Mouse (Mus musculus) hindbrain, embryonic 16.5 days (tissue): ENCODE results near the gene Lsm7. TPM values are rescaled to one million over a fixed set of nuclear protein-coding genes. Genes with fewer than 3 reads are reported as not detected.

ENCODE experiments used
- ATAC-seq: fragments of 200-750 bp; cut with Nextera tagmentation; 2 replicates; pipeline ENCODE4 v1.8.0; 2017; ENCODE audit warnings: moderate TSS enrichment, moderate library complexity
- H3K27ac ChIP-seq: fragments of 300-500 bp; sonication (generic); 2 replicates; pipeline ENCODE4 v1.5.1; 2014; ENCODE audit warnings: low read depth, mild to moderate bottlenecking, control low read depth, low read length, moderate library complexity
- H3K27me3 ChIP-seq: fragments of 300-500 bp; sonication (generic); replicated peaks from 2 replicates; pipeline ENCODE4 v1.6.1; 2014; ENCODE audit warnings: low read length; ENCODE audit not compliant: control insufficient read depth, insufficient read depth
- H3K36me3 ChIP-seq: fragments of 300-500 bp; sonication (generic); 2 replicates; pipeline ENCODE4 v1.6.1; 2014; ENCODE audit warnings: mild to moderate bottlenecking, low read length, moderate library complexity, mixed read lengths; ENCODE audit not compliant: control insufficient read depth, insufficient read depth
- H3K4me1 ChIP-seq: fragments of 300-500 bp; sonication (generic); 2 replicates; pipeline ENCODE4 v1.6.1; 2014; ENCODE audit warnings: low read depth, low read length; ENCODE audit not compliant: control insufficient read depth, insufficient read depth
- H3K4me2 ChIP-seq: fragments of 300-500 bp; sonication (generic); 2 replicates; pipeline ENCODE4 v1.6.1; 2014; ENCODE audit warnings: mild to moderate bottlenecking, low read length, control low read depth, moderate library complexity
- H3K4me3 ChIP-seq: fragments of 300-500 bp; sonication (generic); 2 replicates; pipeline ENCODE4 v1.5.1; 2014; ENCODE audit warnings: mild to moderate bottlenecking, low read length, control low read depth, moderate library complexity
- H3K9ac ChIP-seq: fragments of 300-500 bp; sonication (generic); 2 replicates; pipeline ENCODE4 v1.6.1; 2014; ENCODE audit warnings: low read depth, mild to moderate bottlenecking, control low read depth, low read length, moderate library complexity
- H3K9me3 ChIP-seq: fragments of 300-500 bp; sonication (generic); 2 replicates; pipeline ENCODE4 v1.6.1; 2014; ENCODE audit warnings: mild to moderate bottlenecking, low read length, moderate library complexity; ENCODE audit not compliant: control insufficient read depth
- WGBS: fragments of 180-500 bp; shearing (Covaris S2); extraction: QIAGEN DNeasy Blood & Tissue Kit; methylation state at CpG from one replicate; pipeline ENCODE4 v1.1.7; 2014; 5-methylcytosine and 5-hydroxymethylcytosine counted together
- polyA plus RNA-seq: library from polyadenylated mRNA; unstranded; fragments of >200 nt; fragmentation: Nextera tagmentation; extraction: Ambion mirVana; gene quantifications from 2 replicates; pipeline ENCODE4 v1.2.1, GENCODE M21; 2015

The Lsm7 gene
- polyA plus RNA-seq, 1 experiment from 2014 or later: 208 TPM

DNA sequence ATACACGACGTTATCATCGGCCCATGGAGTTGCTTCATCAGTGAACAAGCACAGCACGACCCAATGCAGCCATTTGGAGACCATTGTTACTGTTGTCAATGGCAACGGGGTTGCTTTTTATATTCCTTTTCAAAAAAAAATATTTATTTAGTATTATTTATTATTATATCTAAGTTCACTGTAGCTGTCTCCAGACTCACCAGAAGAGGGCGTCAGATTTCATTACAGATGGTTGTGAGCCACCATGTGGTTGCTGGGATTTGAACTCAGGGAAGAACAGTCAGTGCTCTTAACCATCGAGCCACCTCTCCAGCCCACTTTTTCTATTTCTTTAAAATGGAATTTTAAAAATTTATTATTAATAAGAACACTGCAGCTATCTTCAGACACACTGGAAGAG lies 40.2 kb downstream of the Lsm7 start:
- 65% methylated on average over 7 of the region's 7 CpGs for WGBS
- Histone ChIP-seq H3K9ac (no peak overlapping the region), H3K9me3 (no peaks in the 10 kb centered on the region), H3K4me3 (no peak overlapping the region), H3K4me2 (no peak overlapping the region), H3K27ac (no peak overlapping the region), H3K36me3 (no peaks in the 10 kb centered on the region), H3K27me3 (peaks cover 7% of the 10 kb centered on the region), H3K4me1 (no peaks in the 10 kb centered on the region; the same call in 1 of the 2 replicates)
- no peak for ATAC-seq

DNA sequence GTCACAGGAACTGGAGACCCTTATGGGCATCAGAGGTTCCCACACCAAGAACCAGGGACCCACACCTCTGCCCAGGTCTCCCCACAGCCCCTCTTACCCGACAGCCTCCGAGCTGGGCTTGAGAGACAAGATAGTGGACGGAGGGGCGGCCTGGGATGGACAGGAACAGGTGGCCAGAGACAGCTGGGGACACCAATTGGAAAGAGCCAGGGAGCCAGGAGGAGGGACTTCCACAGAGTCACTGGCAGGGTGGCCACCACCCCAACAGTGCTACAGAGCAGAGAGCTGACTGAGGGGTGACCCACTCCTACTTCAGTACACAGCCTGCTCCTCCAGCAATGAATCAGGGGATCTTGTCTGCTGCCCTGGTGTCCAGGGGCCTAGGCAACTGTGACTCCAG lies 41.6 kb downstream of the Lsm7 start, which contains the start of gene Jsrp1:
TSS of gene Jsrp1 (minus strand) at position 133 of the 400 bp plus-strand sequence.
- H3K27me3 ChIP-seq: peaks cover 16% of the 10 kb centered on the region
- no peaks in the 10 kb centered on the region for H3K9me3 ChIP-seq
- no peak within 1 kb of the TSS; the same call in 1 of the 2 replicates for H3K9ac ChIP-seq
- WGBS: 74% methylated on average over 4 of the region's 4 CpGs
- H3K27ac ChIP-seq: no peak within 1 kb of the TSS
- H3K4me3 ChIP-seq: no peak within 1 kb of the TSS
- H3K4me1 ChIP-seq: peaks cover 6% of the 10 kb centered on the region; the same call in 1 of the 2 replicates
- no peaks in the 10 kb centered on the region for H3K36me3 ChIP-seq
- ATAC-seq: no peak
- no peak within 1 kb of the TSS for H3K4me2 ChIP-seq

DNA sequence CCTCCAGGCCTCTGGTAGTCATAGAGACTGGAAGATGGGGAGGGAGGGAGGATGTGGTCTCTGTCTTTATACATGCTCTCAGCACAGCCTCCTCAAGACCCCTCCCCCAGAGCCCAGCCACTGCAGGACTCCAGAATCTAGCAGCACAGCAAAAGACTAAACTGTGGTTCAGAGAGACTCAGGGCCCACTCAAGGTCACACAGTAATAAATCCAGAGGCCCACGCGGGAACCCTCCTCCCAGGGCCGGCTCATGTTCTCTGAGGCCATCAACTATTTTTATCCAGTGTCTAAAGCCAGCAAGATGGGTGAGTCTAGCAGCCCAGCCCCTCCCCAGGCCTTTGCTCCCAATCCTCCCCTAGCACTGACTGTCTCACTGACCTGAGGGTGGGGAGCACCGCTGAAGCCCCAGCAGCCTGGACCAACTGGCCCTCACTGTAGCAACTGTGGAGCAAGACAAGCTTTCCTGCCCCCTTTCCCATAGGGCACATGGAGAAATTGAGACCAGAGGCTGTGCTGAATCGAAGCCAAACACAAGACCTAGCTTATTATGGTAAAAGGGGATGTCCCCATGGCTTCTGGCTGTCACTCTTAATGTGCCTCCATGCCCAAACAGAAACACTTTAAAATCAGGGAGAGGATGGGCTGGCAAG lies 42.5 kb downstream of the Lsm7 start:
- no peak overlapping the region for H3K4me3 ChIP-seq
- peaks cover 7% of the 10 kb centered on the region; the same call in 1 of the 2 replicates for H3K4me1 ChIP-seq
- 63% methylated on average over 5 of the region's 5 CpGs for WGBS
- no peak for ATAC-seq
- no peaks in the 10 kb centered on the region for H3K9me3 ChIP-seq
- H3K36me3 ChIP-seq: no peaks in the 10 kb centered on the region
- no peak overlapping the region for H3K27ac ChIP-seq
- H3K27me3 ChIP-seq: peaks cover 16% of the 10 kb centered on the region
- no peak overlapping the region; the same call in 1 of the 2 replicates for H3K9ac ChIP-seq
- no peak overlapping the region for H3K4me2 ChIP-seq

DNA sequence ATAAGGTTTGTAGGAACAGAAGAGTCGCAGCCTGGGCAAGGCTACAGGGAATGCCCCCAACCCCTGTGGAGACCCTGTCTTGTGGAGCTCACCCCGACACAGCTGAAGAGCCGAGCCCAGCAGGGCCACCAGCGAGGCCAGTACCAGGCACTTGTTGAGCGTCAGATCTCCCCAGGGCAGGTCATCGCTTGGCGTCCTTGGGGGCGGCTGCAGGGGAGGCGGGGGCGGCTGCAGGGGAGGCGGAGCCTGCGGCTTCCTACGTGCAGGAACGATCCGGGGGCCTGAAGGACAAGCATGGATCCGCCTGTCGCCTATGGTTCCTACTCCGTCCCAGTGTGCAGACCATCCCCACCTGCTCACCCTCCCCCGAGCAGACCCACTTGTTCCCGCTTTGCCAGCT lies 44.9 kb downstream of the Lsm7 start:
- H3K4me1 ChIP-seq: peaks cover 22% of the 10 kb centered on the region
- H3K4me3 ChIP-seq: peak overlapping the region; percentile 3; the same call in 1 of the 2 replicates
- H3K27ac ChIP-seq: no peak overlapping the region
- no peaks in the 10 kb centered on the region for H3K9me3 ChIP-seq
- H3K27me3 ChIP-seq: peaks cover 18% of the 10 kb centered on the region
- peak overlapping the region; percentile 21 for H3K4me2 ChIP-seq
- WGBS: 6% methylated on average over 20 of the region's 20 CpGs
- no peak for ATAC-seq
- peaks cover 2% of the 10 kb centered on the region; the same call in 1 of the 2 replicates for H3K36me3 ChIP-seq
- 0 out of 2 replicates have a peak overlapping the region, but pooled peaks have one; percentile 27 for H3K9ac ChIP-seq

DNA sequence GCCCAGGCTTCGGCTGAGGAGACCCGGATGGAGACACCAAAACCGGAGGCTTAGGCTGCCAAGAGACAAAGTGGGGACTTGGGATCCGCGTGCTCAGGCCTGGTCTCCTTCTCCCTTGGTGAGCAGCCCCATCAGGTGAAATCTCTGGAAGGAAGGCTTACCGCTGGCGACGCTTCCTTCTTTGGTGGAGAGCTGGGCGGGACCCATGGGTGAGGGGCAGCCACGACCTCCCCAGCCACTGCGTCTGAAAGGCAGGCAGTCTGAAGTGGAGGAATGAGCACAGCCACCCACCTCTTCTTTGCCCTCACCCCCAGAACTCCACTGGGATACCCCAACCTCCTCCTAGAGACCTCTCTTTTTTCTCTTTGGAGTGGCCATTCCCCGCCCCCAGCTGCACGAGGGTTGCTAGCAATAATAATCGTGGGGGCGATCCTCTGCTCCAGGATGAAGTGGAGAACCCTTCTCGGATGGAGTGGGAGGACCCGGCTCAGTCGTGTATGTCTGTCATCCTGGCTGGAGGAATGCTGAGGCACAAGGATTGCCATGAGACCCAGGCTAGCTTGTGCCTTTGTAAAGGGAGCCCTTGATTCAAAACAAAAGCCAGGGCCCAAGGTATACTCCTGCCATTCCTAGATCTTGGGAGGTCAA lies 45.9 kb downstream of the Lsm7 start:
- peaks cover 12% of the 10 kb centered on the region for H3K36me3 ChIP-seq
- H3K4me3 ChIP-seq: peak overlapping the region; percentile 17; the same call in 1 of the 2 replicates
- no peaks in the 10 kb centered on the region for H3K9me3 ChIP-seq
- H3K27me3 ChIP-seq: peaks cover 19% of the 10 kb centered on the region
- ATAC-seq: no peak
- H3K4me2 ChIP-seq: peak overlapping the region; percentile 43
- peak overlapping the region; percentile 43 for H3K9ac ChIP-seq
- H3K4me1 ChIP-seq: peaks cover 22% of the 10 kb centered on the region
- no peak overlapping the region for H3K27ac ChIP-seq
- 8% methylated on average over 16 of the region's 18 CpGs for WGBS

DNA sequence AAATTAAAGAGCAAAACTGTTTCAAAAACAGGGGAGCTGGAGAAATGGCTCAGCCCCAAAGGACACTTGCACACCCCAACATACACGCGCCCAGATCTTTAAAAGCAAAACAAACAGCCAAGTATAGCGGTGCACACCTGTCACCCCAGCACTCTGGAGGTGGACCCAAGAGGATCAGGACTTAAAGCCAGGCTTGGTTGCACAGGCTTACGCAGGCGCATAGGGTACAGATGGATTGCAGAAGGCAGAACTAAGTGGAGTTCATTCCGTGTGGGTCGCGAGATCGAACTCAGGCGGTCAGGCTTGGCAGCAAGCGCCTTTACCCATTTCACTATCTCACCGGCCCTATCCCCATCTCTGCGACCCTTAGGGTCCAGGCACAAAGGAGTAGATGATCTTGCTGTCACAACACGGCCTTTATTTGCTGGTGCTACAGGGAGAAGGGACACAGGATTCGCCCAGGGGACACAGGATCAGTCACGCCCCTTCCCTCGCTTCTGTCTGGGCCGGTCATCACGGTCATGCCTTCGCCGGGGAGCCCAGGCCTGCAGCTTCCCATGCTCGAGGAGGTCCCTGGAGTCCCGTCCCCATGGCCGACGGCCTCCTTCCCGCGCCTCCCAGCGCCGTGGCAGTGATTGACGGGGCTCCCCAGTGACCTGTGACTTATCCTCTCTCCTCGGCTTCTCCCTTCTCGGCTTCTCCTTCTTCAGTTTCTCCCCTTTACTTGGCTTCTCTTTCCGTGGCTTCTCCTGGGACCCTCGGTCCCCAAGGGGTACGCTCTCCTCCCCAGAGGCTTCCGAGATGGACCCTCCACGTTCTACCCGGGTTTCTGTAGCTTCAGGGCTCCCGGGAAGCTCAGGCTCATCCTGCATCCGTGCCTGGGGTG lies 46.7 kb downstream of the Lsm7 start:
- no peak overlapping the region for H3K27ac ChIP-seq
- WGBS: 15% methylated on average over 40 of the region's 40 CpGs
- H3K4me2 ChIP-seq: peak overlapping the region; percentile 43
- peaks cover 19% of the 10 kb centered on the region for H3K36me3 ChIP-seq
- peak overlapping the region; percentile 43 for H3K9ac ChIP-seq
- H3K27me3 ChIP-seq: peaks cover 19% of the 10 kb centered on the region
- H3K9me3 ChIP-seq: no peaks in the 10 kb centered on the region
- H3K4me1 ChIP-seq: peaks cover 22% of the 10 kb centered on the region
- H3K4me3 ChIP-seq: peak overlapping the region; percentile 17; the same call in 1 of the 2 replicates
- no peak for ATAC-seq

DNA sequence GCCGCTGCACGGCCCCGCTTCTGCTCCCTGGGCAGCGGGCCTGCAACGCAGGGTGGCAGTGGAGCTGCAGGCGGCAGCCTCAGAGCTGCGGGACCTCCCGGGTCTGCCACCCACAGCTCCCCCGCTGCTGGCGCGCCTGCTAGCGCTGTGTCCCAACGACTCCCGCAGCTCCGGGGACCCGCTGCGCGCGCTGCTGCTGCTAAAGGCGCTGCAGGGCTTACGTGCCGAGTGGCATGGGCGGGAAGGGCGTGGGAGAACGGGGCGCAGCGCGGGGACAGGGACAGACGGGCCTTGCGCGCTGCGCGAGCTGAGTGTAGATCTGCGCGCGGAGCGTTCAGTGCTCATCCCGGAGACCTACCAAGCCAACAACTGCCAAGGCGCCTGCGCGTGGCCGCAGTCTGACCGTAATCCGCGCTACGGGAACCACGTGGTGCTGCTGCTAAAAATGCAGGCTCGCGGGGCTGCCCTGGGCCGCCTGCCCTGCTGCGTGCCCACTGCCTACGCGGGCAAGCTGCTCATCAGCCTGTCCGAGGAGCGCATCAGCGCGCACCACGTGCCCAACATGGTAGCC lies 47.9 kb downstream of the Lsm7 start:
- Histone ChIP-seq H3K27ac (peak overlapping the region; percentile 87), H3K36me3 (peaks cover 30% of the 10 kb centered on the region), H3K4me1 (peaks cover 22% of the 10 kb centered on the region), H3K4me2 (peak overlapping the region; percentile 98), H3K27me3 (peaks cover 19% of the 10 kb centered on the region), H3K9me3 (no peaks in the 10 kb centered on the region), H3K9ac (peak overlapping the region; percentile 84), H3K4me3 (peak overlapping the region; percentile 54)
- WGBS: 1% methylated on average over 40 of the region's 58 CpGs
- ATAC-seq: peak; percentile 87

DNA sequence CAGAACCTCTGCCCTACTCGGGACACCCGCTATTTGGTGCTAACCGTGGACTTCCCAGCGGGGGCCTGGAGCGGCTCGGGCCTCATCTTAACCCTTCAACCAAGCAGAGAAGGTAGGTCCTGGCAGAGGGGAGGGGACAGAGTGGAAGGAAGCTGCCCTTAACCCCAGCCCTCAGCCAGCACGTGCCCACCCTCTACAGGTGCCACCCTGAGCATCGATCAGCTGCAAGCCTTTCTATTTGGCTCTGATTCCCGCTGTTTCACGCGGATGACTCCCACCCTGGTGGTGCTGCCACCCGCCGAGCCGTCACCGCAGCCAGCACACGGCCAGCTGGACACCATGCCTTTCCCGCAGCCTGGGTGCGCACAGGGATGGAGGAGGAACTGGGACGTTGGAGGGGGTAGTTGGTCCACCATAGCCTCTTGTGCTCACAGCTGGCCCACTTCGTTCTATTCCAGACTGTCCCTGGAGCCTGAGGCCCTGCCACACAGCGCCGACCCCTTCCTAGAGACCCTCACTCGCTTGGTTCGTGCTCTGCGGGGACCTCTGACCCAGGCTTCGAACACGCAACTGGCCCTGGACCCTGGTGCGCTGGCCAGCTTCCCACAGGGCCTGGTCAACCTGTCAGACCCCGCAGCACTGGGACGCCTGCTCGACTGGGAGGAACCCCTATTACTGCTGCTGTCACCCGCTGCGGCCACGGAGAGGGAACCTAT lies 48.5 kb downstream of the Lsm7 start:
- peak overlapping the region; percentile 87 for H3K27ac ChIP-seq
- H3K36me3 ChIP-seq: peaks cover 35% of the 10 kb centered on the region
- WGBS: 36% methylated on average over 33 of the region's 34 CpGs
- peak overlapping the region; percentile 98 for H3K4me2 ChIP-seq
- peak overlapping the region; percentile 84 for H3K9ac ChIP-seq
- H3K9me3 ChIP-seq: no peaks in the 10 kb centered on the region
- peaks cover 22% of the 10 kb centered on the region for H3K4me1 ChIP-seq
- H3K4me3 ChIP-seq: peak overlapping the region; percentile 54
- no peak for ATAC-seq
- H3K27me3 ChIP-seq: peaks cover 19% of the 10 kb centered on the region
